Mouse (Mus musculus) thymus, adult 2 months (tissue): ENCODE results near the gene Gstt3. TPM values are rescaled to one million over a fixed set of nuclear protein-coding genes. Genes with fewer than 3 reads are reported as not detected.
"Not testable (repeated sequence)": the region's sequence is repeated elsewhere in the genome, so short reads cannot be mapped to it uniquely, and the experiment has no call there.

Experiments
- DNase-seq: peaks from one replicate; pipeline ENCODE4 v3.0.0; 2021
- H3K27ac ChIP-seq: fragments of 200-500 bp; 2 replicates; pipeline ENCODE4 v1.5.1; 2012; ENCODE audit warnings: low read length, control low read depth; ENCODE audit not compliant: control insufficient read depth, insufficient read depth
- H3K27me3 ChIP-seq: fragments of 200-500 bp; 2 replicates; pipeline ENCODE4 v1.6.1; 2012; ENCODE audit warnings: mild to moderate bottlenecking, low read length, moderate library complexity, mixed read lengths; ENCODE audit not compliant: control insufficient read depth, insufficient read depth
- H3K36me3 ChIP-seq: fragments of 200-500 bp; 2 replicates; pipeline ENCODE4 v1.6.1; 2012; ENCODE audit warnings: mild to moderate bottlenecking, low read length, moderate library complexity; ENCODE audit not compliant: control insufficient read depth, insufficient read depth
- H3K4me1 ChIP-seq: fragments of 200-500 bp; replicated peaks from 2 replicates; pipeline ENCODE4 v1.6.1; 2012; ENCODE audit warnings: low read length; ENCODE audit not compliant: control insufficient read depth, insufficient read depth
- H3K4me3 ChIP-seq: fragments of 200-500 bp; 2 replicates; pipeline ENCODE4 v1.5.1; 2012; ENCODE audit warnings: mild to moderate bottlenecking, low read length, control low read depth, moderate library complexity; ENCODE audit not compliant: control insufficient read depth, insufficient read depth
- CTCF ChIP-seq: fragments of 200-500 bp; IDR thresholded peaks from 2 replicates; pipeline ENCODE4 v1.5.1; 2012; ENCODE audit warnings: mild to moderate bottlenecking, control low read depth, low read length, moderate library complexity, borderline replicate concordance; ENCODE audit not compliant: control insufficient read depth, poor library complexity, insufficient read depth; ENCODE audit errors: extremely low read depth
- POLR2A ChIP-seq: fragments of 200-500 bp; IDR thresholded peaks from 2 replicates; pipeline ENCODE4 v1.6.1; 2012; ENCODE audit warnings: mild to moderate bottlenecking, low read length, control low read depth, moderate library complexity; ENCODE audit not compliant: control insufficient read depth, poor library complexity, insufficient read depth; ENCODE audit errors: extremely low read depth
- WGBS: fragments of 180-500 bp; shearing (Covaris S2); methylation state at CpG from one replicate; pipeline ENCODE4 v1.1.7; 2018; 5-methylcytosine and 5-hydroxymethylcytosine counted together
- polyA plus RNA-seq: library from polyadenylated mRNA; depleted of rRNA; stranded (reverse); fragments of >200 nt; gene quantifications from 2 replicates; pipeline ENCODE4 v1.2.3, GENCODE M21; 2012

Gene Gstt3
- polyA plus RNA-seq, 1 experiment: 8.6 TPM

DNA sequence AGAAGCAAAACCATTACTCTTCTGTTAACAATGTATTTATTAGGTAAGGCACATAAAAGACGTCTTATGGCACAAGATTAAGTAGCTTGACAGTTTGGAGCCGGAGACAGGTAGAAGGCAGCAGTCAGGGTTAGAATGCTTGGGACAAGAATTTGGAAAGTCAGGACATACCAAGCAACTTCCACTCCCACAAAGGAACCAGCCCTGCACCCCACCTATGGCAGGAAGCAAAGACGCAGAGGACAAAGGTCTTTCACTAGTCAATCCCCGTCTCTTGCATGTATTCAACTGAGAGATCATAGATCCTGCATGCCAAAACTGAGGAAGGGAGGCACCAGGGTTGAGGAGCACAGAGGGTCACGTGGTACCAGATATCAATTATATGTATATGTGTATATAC is 7.1 kb downstream of the Gstt3 start:
- DNase-seq: no peak
- no peaks in the 10 kb centered on the region for H3K36me3 ChIP-seq
- no peak overlapping the region for H3K4me3 ChIP-seq
- H3K27ac ChIP-seq: no peak overlapping the region
- TF ChIP-seq POLR2A (no peak), CTCF (no peak)
- WGBS: 98% methylated on average over 5 of the region's 5 CpGs
- H3K4me1 ChIP-seq: peaks cover 8% of the 10 kb centered on the region
- no peaks in the 10 kb centered on the region for H3K27me3 ChIP-seq

- Histone ChIP-seq H3K27me3 (no peaks in the 10 kb centered on the region), H3K27ac (no peak within 1 kb of the TSS), H3K4me1 (peaks cover 8% of the 10 kb centered on the region), H3K36me3 (no peaks in the 10 kb centered on the region), H3K4me3 (peak within 1 kb of the TSS; percentile 61)
- TF ChIP-seq CTCF (peak; percentile 15; the same call in 1 of the 2 replicates), POLR2A (peak; percentile 10; the same call in 1 of the 2 replicates)
- peak; percentile 90 for DNase-seq
- WGBS: 2% methylated on average over 47 of the region's 47 CpGs
Measured at GRCm38 (mm10) chr10:75772795-75773664, 8.2 kb downstream of the Gstt3 start, which contains the start of gene Ddt. TSS of gene Ddt (minus strand) at chr10:75773414.

DNA sequence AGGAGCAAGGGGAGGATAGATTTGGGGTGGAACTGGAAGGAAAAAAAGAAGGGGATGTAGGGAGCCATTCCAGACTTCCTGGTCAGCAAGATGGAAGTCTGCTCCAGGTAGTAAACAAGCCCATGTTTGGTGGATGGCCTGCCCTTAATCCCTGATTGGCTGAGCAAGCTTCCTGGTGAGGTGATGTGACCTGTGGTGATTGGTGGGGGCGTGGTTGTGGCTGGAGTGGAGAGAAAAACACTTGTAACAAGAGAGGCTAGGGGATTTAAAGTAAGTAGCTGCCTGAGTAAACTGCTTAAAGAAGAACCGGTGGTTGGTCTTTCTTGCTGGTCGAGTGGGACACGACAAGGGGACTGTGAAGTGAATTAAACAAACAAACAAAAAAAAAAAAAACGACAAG is 13.5 kb downstream of the Gstt3 start:
- not testable (repeated sequence) for DNase-seq, H3K36me3 ChIP-seq, H3K4me1 ChIP-seq, H3K27ac ChIP-seq, H3K4me3 ChIP-seq, H3K27me3 ChIP-seq
- WGBS: 62% methylated on average over 5 of the region's 5 CpGs

GRCm38 (mm10) chr10:75766856-75767255 is 14.4 kb downstream of the Gstt3 start:
- Histone ChIP-seq H3K27ac (no peak overlapping the region), H3K36me3 (no peaks in the 10 kb centered on the region), H3K4me1 (peaks cover 5% of the 10 kb centered on the region), H3K4me3 (no peak overlapping the region), H3K27me3 (no peaks in the 10 kb centered on the region)
- no peak for DNase-seq
- no peak for TF ChIP-seq CTCF
- no peak for TF ChIP-seq POLR2A
- 87% methylated on average over 6 of the region's 6 CpGs for WGBS

DNA sequence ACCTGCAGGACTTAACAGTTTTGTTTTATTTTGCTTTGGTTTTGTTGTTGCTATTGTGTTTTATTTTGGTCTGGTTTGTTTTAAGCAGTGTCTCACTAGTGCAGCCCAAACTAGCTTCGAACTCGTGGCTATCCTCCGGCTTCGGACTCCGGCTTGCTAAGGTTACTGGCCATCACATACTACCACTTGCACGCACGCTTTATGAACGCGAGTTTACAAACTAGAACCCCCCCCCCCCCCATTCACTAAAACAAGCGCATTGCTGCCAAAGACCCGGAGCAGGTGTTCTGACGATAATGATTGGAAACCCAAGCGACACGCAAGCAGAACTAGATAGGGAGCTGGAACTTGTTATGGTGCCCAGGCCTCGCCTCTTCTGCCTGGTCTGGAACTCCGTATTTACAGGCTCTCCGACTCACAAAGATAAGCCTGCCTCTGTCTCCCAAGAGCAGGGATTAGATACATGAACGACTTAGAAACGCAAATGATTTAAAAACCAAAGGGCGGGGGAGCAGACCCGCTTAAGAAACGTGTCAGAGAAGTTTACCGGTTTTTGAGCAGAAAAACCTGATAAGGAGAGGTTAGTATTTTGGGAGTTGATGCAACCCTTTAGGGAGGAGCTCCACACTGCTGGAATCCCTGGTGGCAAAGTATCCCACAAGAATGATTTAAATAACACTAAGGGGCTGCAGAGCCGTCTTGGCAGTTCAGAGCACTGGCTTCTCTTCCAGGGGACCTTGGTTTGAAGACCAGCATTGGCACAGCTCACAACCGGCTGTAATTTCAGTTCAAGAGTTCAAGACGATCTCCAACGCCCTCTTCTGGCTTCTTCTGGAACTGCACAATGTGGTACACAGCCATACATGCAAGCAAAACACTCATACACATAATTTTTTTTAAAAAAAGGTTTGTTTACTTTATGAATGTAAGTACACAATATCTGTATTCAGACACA is 16.4 kb downstream of the Gstt3 start:
- Histone ChIP-seq H3K4me1 (peaks cover 5% of the 10 kb centered on the region), H3K36me3 (no peaks in the 10 kb centered on the region), H3K4me3 (peak overlapping the region; percentile 51), H3K27ac (peak overlapping the region; percentile 57; the same call in 1 of the 2 replicates), H3K27me3 (no peaks in the 10 kb centered on the region)
- under 1% methylated on average over 27 of the region's 27 CpGs for WGBS
- DNase-seq: peak; percentile 70
- no peak for TF ChIP-seq POLR2A
- peak; percentile 53; the same call in 1 of the 2 replicates for TF ChIP-seq CTCF

DNA sequence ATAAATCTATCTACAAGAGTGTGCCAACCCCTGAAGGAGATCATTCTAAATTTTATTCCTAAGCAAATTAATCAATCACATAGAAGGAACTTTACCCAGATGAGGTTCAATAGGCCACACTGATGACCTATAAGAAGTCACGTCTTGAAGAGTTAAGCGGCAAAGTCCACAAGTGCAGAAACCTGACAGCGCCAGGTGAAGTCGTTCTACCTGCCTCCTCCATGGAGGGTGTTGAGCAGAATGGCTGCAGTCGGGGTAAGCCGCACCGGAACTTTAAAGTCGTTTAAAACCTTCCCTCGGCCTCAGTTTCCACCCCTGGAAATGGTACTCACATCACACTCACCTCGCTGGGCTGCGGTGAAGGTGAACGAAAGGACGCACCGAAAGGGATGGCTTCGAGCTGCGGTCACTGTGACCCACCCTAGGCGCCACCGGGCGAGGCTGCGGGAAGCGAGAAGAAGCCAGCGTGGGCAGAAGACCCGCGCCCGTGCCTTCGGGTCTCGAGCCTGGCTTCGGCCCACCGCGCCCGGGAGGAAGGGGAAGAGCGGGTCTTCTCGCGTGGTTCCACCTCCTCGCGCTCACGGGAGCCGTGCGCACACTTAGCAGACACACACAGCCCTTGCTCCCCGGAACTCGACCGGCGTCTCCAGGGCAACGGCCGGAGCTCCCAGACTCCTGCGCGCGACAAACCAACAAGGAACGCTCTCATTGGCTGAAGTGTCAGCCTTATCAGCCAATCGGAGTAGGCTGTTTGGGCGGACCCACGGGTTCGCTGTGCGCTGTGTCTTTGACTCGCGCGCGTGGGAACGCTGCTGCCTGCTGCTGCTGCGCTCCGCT is 17.3 kb downstream of the Gstt3 start, which contains the start of gene Cabin1:
Gene Cabin1 (minus strand): TSS at position 660 of the 837 bp plus-strand sequence.
- Histone ChIP-seq H3K4me1 (peaks cover 5% of the 10 kb centered on the region), H3K27me3 (no peaks in the 10 kb centered on the region), H3K27ac (peak within 1 kb of the TSS; percentile 57), H3K36me3 (no peaks in the 10 kb centered on the region), H3K4me3 (peak within 1 kb of the TSS; percentile 94)
- WGBS: under 1% methylated on average over 61 of the region's 61 CpGs
- no peak; the same call in 1 of the 2 replicates for TF ChIP-seq POLR2A
- TF ChIP-seq CTCF: 0 out of 2 replicates have a peak, but pooled peaks have one; percentile 45
- peak; percentile 96 for DNase-seq
